Mouse (Mus musculus): Measurements from ENCODE around the gene Rfc4. TPM values are rescaled to one million over a fixed set of nuclear protein-coding genes. Genes with fewer than 3 reads are reported as not detected.

The Rfc4 gene
- total and polyA plus RNA-seq, 2 experiments from 2014 or later = 8.6 to 20.4 TPM

- Histone ChIP-seq H3K4me3 (ENCODE audit: low read depth, low read length) (no peak within 1 kb of the TSS), H3K27me3 (ENCODE audit: insufficient read depth, low read length) (no peaks in the 10 kb centered on the region), H3K9me3 (ENCODE audit: low read length) (no peaks in the 10 kb centered on the region), H3K4me2 (ENCODE audit: low read depth, low read length, poor library complexity, severe bottlenecking) (no peak within 1 kb of the TSS), H3K27ac (ENCODE audit: low read depth, low read length) (no peak within 1 kb of the TSS), H3K9ac (replicated peaks; ENCODE audit: low read length, poor library complexity, severe bottlenecking) (no peak within 1 kb of the TSS), H3K36me3 (ENCODE audit: insufficient read depth, low read length) (no peaks in the 10 kb centered on the region), H3K4me1 (ENCODE audit: insufficient read depth, low read length) (no peaks in the 10 kb centered on the region)
- DNase-seq (ENCODE audit: low spot score) (no peak), ATAC-seq (ENCODE audit: low FRiP score) (no peak)
- no peak for TF ChIP-seq CTCF (IDR thresholded peaks at IDR 0.05)
- WGBS = 85% methylated on average over 3 of the region's 3 CpGs
Observed at GRCm38 (mm10) chr16:23146280-23146679, 18.7 kb upstream of the Rfc4 start, which contains the start of gene Adipoq. Adipoq (plus strand) TSS chr16:23146536.

GRCm38 (mm10) chr16:23145211-23145610, 17.7 kb upstream of the Rfc4 start:
- Histone ChIP-seq H3K4me2 (ENCODE audit: low read depth, low read length, poor library complexity, severe bottlenecking) (no peak overlapping the region), H3K4me1 (ENCODE audit: insufficient read depth, low read length) (no peaks in the 10 kb centered on the region), H3K36me3 (ENCODE audit: insufficient read depth, low read length) (no peaks in the 10 kb centered on the region), H3K9ac (replicated peaks; ENCODE audit: low read length, poor library complexity, severe bottlenecking) (no peak overlapping the region), H3K27ac (ENCODE audit: low read depth, low read length) (no peak overlapping the region), H3K9me3 (ENCODE audit: low read length) (no peaks in the 10 kb centered on the region), H3K27me3 (ENCODE audit: insufficient read depth, low read length) (no peaks in the 10 kb centered on the region), H3K4me3 (ENCODE audit: low read depth, low read length) (no peak overlapping the region)
- DNase-seq (ENCODE audit: low spot score) (no peak), ATAC-seq (ENCODE audit: low FRiP score) (no peak)
- no peak for TF ChIP-seq CTCF (IDR thresholded peaks at IDR 0.05)
- 70% methylated on average over 5 of the region's 5 CpGs for WGBS

- no peak for TF ChIP-seq CTCF (IDR thresholded peaks at IDR 0.05)
- Histone ChIP-seq H3K9ac (replicated peaks; ENCODE audit: low read length, poor library complexity, severe bottlenecking) (no peak overlapping the region), H3K27ac (ENCODE audit: low read depth, low read length) (no peak overlapping the region), H3K4me2 (ENCODE audit: low read depth, low read length, poor library complexity, severe bottlenecking) (no peak overlapping the region), H3K27me3 (ENCODE audit: insufficient read depth, low read length) (no peaks in the 10 kb centered on the region), H3K4me3 (ENCODE audit: low read depth, low read length) (no peak overlapping the region), H3K4me1 (ENCODE audit: insufficient read depth, low read length) (no peaks in the 10 kb centered on the region), H3K36me3 (ENCODE audit: insufficient read depth, low read length) (no peaks in the 10 kb centered on the region), H3K9me3 (ENCODE audit: low read length) (no peaks in the 10 kb centered on the region)
- ATAC-seq (ENCODE audit: low FRiP score) (no peak), DNase-seq (ENCODE audit: low spot score) (no peak)
- 87% methylated on average over 7 of the region's 7 CpGs for WGBS
Observed at GRCm38 (mm10) chr16:23144326-23144725, 16.8 kb upstream of the Rfc4 start.

- H3K27me3 ChIP-seq (ENCODE audit: insufficient read depth, low read length) = no peaks in the 10 kb centered on the region
- ATAC-seq (ENCODE audit: low FRiP score) (no peak), DNase-seq (ENCODE audit: low spot score) (no peak)
- H3K36me3 ChIP-seq (ENCODE audit: insufficient read depth, low read length) = no peaks in the 10 kb centered on the region
- H3K4me1 ChIP-seq (ENCODE audit: insufficient read depth, low read length) = no peaks in the 10 kb centered on the region
- 95% methylated on average over 3 of the region's 3 CpGs for WGBS
- no peaks in the 10 kb centered on the region for H3K9me3 ChIP-seq (ENCODE audit: low read length)
- H3K9ac ChIP-seq (replicated peaks; ENCODE audit: low read length, poor library complexity, severe bottlenecking) = no peak overlapping the region
- TF ChIP-seq CTCF (IDR thresholded peaks at IDR 0.05) = no peak
- no peak overlapping the region for H3K4me3 ChIP-seq (ENCODE audit: low read depth, low read length)
- no peak overlapping the region for H3K27ac ChIP-seq (ENCODE audit: low read depth, low read length)
- H3K4me2 ChIP-seq (ENCODE audit: low read depth, low read length, poor library complexity, severe bottlenecking) = no peak overlapping the region
Observed at GRCm38 (mm10) chr16:23140911-23141310, 13.4 kb upstream of the Rfc4 start.

GRCm38 (mm10) chr16:23136406-23136970, 9.0 kb upstream of the Rfc4 start:
- H3K4me2 ChIP-seq (ENCODE audit: low read depth, low read length, poor library complexity, severe bottlenecking) = no peak overlapping the region
- no peaks in the 10 kb centered on the region for H3K36me3 ChIP-seq (ENCODE audit: insufficient read depth, low read length)
- no peak for ATAC-seq (ENCODE audit: low FRiP score)
- H3K27me3 ChIP-seq (ENCODE audit: insufficient read depth, low read length) = no peaks in the 10 kb centered on the region
- H3K4me3 ChIP-seq (ENCODE audit: low read depth, low read length) = no peak overlapping the region
- H3K9me3 ChIP-seq (ENCODE audit: low read length) = no peaks in the 10 kb centered on the region
- DNase-seq (ENCODE audit: low spot score) = no peak
- 78% methylated on average over 4 of the region's 4 CpGs for WGBS
- H3K27ac ChIP-seq (ENCODE audit: low read depth, low read length) = no peak overlapping the region
- H3K9ac ChIP-seq (replicated peaks; ENCODE audit: low read length, poor library complexity, severe bottlenecking) = no peak overlapping the region
- H3K4me1 ChIP-seq (ENCODE audit: insufficient read depth, low read length) = no peaks in the 10 kb centered on the region
- no peak for TF ChIP-seq CTCF (IDR thresholded peaks at IDR 0.05)

- Histone ChIP-seq H3K9ac (replicated peaks; ENCODE audit: low read length, poor library complexity, severe bottlenecking) (no peak overlapping the region), H3K27me3 (ENCODE audit: insufficient read depth, low read length) (no peaks in the 10 kb centered on the region), H3K4me1 (ENCODE audit: insufficient read depth, low read length) (no peaks in the 10 kb centered on the region), H3K27ac (ENCODE audit: low read depth, low read length) (no peak overlapping the region), H3K4me3 (ENCODE audit: low read depth, low read length) (no peak overlapping the region), H3K36me3 (ENCODE audit: insufficient read depth, low read length) (no peaks in the 10 kb centered on the region), H3K4me2 (ENCODE audit: low read depth, low read length, poor library complexity, severe bottlenecking) (no peak overlapping the region), H3K9me3 (ENCODE audit: low read length) (no peaks in the 10 kb centered on the region)
- WGBS = 20% methylated on average over 11 of the region's 11 CpGs
- peak; percentile 92 for TF ChIP-seq CTCF (IDR thresholded peaks at IDR 0.05)
- ATAC-seq (ENCODE audit: low FRiP score) (0 out of 2 replicates have a peak, but pooled peaks have one; percentile 42), DNase-seq (ENCODE audit: low spot score) (peak; percentile 72)
Observed at GRCm38 (mm10) chr16:23135421-23136149, 8.0 kb upstream of the Rfc4 start.

All from midbrain, postnatal 0 days (tissue).